Mouse (Mus musculus) cerebellum, adult 9-10 months (tissue): ENCODE data around the gene Ctdspl.

ENCODE experiments used
- DNase-seq: peaks from one replicate; pipeline ENCODE4 v3.0.0; 2022

Ctdspl gene

GRCm38 (mm10) chr9:119031038-119031437 is 104.8 kb downstream of the Ctdspl start:
- DNase-seq, result no peak

GRCm38 (mm10) chr9:119031772-119032171 is 105.5 kb downstream of the Ctdspl start:
- no peak for DNase-seq

GRCm38 (mm10) chr9:119032538-119032937 is 106.3 kb downstream of the Ctdspl start:
- DNase-seq, result no peak

GRCm38 (mm10) chr9:119033111-119033921 is 107.1 kb downstream of the Ctdspl start:
- no peak for DNase-seq

- DNase-seq, result no peak
Measured at GRCm38 (mm10) chr9:119034069-119034468, 107.8 kb downstream of the Ctdspl start.

- no peak for DNase-seq
Measured at GRCm38 (mm10) chr9:119034676-119035665, 108.7 kb downstream of the Ctdspl start.

GRCm38 (mm10) chr9:119035836-119036235 is 109.6 kb downstream of the Ctdspl start:
- DNase-seq, result no peak

GRCm38 (mm10) chr9:119037076-119037730 is 111.0 kb downstream of the Ctdspl start:
- no peak for DNase-seq

- no peak for DNase-seq
Measured at GRCm38 (mm10) chr9:119038574-119038973, 112.3 kb downstream of the Ctdspl start.

- peak; percentile 14 for DNase-seq
Measured at GRCm38 (mm10) chr9:119040101-119040775, 114.0 kb downstream of the Ctdspl start.

GRCm38 (mm10) chr9:119048182-119048903 is 122.1 kb downstream of the Ctdspl start:
- no peak for DNase-seq

GRCm38 (mm10) chr9:119051158-119051557 is 124.9 kb downstream of the Ctdspl start:
- DNase-seq, result no peak

GRCm38 (mm10) chr9:119052154-119052944 is 126.1 kb downstream of the Ctdspl start, which contains the start of gene Vill:
Gene Vill (plus strand): TSS chr9:119052778.
- DNase-seq, result no peak

- no peak for DNase-seq
Measured at GRCm38 (mm10) chr9:119053964-119054576, 127.8 kb downstream of the Ctdspl start.

GRCm38 (mm10) chr9:119055336-119055735 is 129.1 kb downstream of the Ctdspl start:
- no peak for DNase-seq

GRCm38 (mm10) chr9:119058245-119058644 is 132.0 kb downstream of the Ctdspl start:
- DNase-seq, result no peak

- DNase-seq, result no peak
Measured at GRCm38 (mm10) chr9:119060701-119061100, 134.4 kb downstream of the Ctdspl start.

- no peak for DNase-seq
Measured at GRCm38 (mm10) chr9:119063036-119063644, 136.9 kb downstream of the Ctdspl start.

GRCm38 (mm10) chr9:119064296-119064695 is 138.0 kb downstream of the Ctdspl start:
- DNase-seq, result no peak

- DNase-seq, result peak; percentile 60
Measured at GRCm38 (mm10) chr9:119067601-119068000, 141.3 kb downstream of the Ctdspl start.
